Mouse (Mus musculus) G1E (cell line): ENCODE data around the gene Map4k4. TPM values are rescaled to one million over a fixed set of nuclear protein-coding genes. Genes with fewer than 3 reads are reported as not detected.

Experiments used
- ATAC-seq: 2 replicates; pipeline ENCODE4 v1.8.0; 2016; ENCODE audit warnings: mild to moderate bottlenecking; ENCODE audit not compliant: insufficient number of reproducible peaks, poor library complexity, low FRiP score, severe bottlenecking; ENCODE audit errors: extremely low read depth
- DNase-seq: peaks from one replicate; pipeline ENCODE4 v3.0.0; 2012; ENCODE audit warnings: low spot score
- H3K27me3 ChIP-seq: 2 replicates; pipeline ENCODE4 v1.6.1; 2012; ENCODE audit warnings: mild to moderate bottlenecking, low read length, inconsistent platforms; ENCODE audit not compliant: insufficient read depth
- H3K36me3 ChIP-seq: replicated peaks from 2 replicates; pipeline ENCODE3; 2012; ENCODE audit warnings: mild to moderate bottlenecking, inconsistent platforms
- H3K4me1 ChIP-seq: 2 replicates; pipeline ENCODE4 v1.6.1; 2012; ENCODE audit warnings: low read depth, low read length, inconsistent platforms, mixed read lengths; ENCODE audit not compliant: insufficient read depth
- H3K4me3 ChIP-seq: 2 replicates; pipeline ENCODE4 v1.5.1; 2012; ENCODE audit warnings: low read depth, mild to moderate bottlenecking, inconsistent platforms, low read length, moderate library complexity, mixed read lengths
- H3K9me3 ChIP-seq: replicated peaks from 2 replicates; pipeline ENCODE4 v1.6.1; 2012; ENCODE audit warnings: inconsistent platforms
- CTCF ChIP-seq: IDR thresholded peaks from 2 replicates; pipeline ENCODE4 v1.5.1; 2012; ENCODE audit warnings: low read depth, low read length, inconsistent platforms, mixed read lengths
- GATA1 ChIP-seq: IDR thresholded peaks from 2 replicates; pipeline ENCODE4 v1.6.1; 2012; ENCODE audit warnings: borderline replicate concordance, low read length, inconsistent platforms, mixed read lengths
- GATA2 ChIP-seq: IDR thresholded peaks from 2 replicates; pipeline ENCODE4 v1.6.1; 2012; ENCODE audit warnings: low read depth, low read length, inconsistent platforms, borderline replicate concordance
- POLR2AphosphoS5 ChIP-seq: IDR thresholded peaks from 2 replicates; pipeline ENCODE4 v1.6.1; 2012; ENCODE audit warnings: low read depth, low read length, inconsistent platforms; ENCODE audit not compliant: insufficient replicate concordance
- TAL1 ChIP-seq: conservative IDR thresholded peaks from 2 replicates; pipeline ENCODE4 v1.6.1; 2012; ENCODE audit warnings: low read depth, low read length, inconsistent platforms, mixed read lengths
- polyA plus RNA-seq: library from polyadenylated mRNA; stranded (reverse); fragments of >175 nt; gene quantifications from 2 replicates; pipeline ENCODE4 v1.2.3, GENCODE M21; 2012
- total RNA-seq, 2 experiments: library from RNA; stranded (forward) in 1 of 2; stranded (reverse) in 1 of 2; fragments of 200-1000 nt in 1 of 2; fragments of >200 nt in 1 of 2; fragmentation: Nextera tagmentation in 1 of 2; gene quantifications; 2 replicates each; pipeline ENCODE4 v1.2.3; 2014 to 2017

The Map4k4 gene
- total and polyA plus RNA-seq, 3 experiments: 0.01 to 0.93 TPM; not detected in 1

DNA sequence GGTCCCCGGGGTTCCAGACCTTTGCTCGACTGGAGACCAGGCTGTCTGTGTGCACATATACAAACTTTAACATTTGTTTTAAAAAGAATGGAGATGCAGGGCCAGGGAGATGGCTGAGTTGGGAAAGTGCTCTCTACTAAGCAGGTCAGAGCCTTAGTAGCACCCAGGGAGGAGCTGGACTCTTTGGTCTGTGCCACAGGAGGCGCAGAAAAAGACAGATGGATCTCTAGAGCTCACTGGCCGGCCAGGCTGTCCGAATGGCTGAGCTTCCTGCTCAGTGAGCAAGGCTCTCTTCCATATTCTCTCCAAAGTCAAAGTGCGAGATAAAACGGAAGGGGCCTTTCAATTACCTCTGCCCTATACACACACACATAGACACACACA lies 33.6 kb upstream of the Map4k4 start:
- H3K4me1 ChIP-seq: no peaks in the 10 kb centered on the region
- no peaks in the 10 kb centered on the region for H3K27me3 ChIP-seq
- H3K4me3 ChIP-seq: no peak overlapping the region
- TF ChIP-seq GATA2 (no peak), CTCF (no peak), POLR2AphosphoS5 (no peak), TAL1 (no peak), GATA1 (no peak)
- H3K9me3 ChIP-seq: no peaks in the 10 kb centered on the region
- DNase-seq: no peak
- ATAC-seq: no peak
- no peaks in the 10 kb centered on the region for H3K36me3 ChIP-seq

DNA sequence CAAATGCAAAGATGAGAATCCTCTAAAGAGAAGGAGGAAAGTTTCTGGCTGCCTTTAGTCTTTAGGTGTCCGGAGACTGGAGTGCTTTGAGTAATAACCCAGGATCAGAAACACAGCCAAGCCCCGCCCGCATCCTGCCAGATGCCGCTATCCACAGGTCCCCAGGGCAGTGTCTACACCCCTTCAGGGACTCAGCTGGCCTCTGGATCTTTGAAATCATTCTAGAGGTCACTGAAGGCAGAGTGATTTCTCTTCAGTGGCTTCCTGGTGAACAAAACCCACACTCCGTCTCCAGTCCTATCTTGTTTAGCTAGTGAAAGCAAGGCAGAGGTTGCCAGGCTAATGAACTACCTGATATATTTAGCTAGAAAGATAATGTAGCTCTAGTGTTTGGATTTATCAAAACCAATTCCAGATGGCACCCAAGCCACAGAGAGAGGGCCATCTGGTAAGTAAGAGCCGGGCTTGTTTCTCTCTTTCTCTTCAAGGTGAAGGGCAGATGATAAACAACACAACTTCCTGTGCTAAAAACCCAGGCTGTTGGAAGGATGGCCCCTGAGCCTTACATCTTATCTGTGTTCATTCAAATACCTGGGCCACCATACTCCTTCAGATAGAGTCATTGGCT lies 32.6 kb upstream of the Map4k4 start:
- ATAC-seq: no peak
- no peaks in the 10 kb centered on the region for H3K4me1 ChIP-seq
- TF ChIP-seq POLR2AphosphoS5 (no peak), GATA1 (no peak), TAL1 (no peak), CTCF (no peak), GATA2 (no peak)
- H3K36me3 ChIP-seq: no peaks in the 10 kb centered on the region
- no peaks in the 10 kb centered on the region for H3K27me3 ChIP-seq
- no peak overlapping the region for H3K4me3 ChIP-seq
- no peaks in the 10 kb centered on the region for H3K9me3 ChIP-seq
- no peak for DNase-seq

DNA sequence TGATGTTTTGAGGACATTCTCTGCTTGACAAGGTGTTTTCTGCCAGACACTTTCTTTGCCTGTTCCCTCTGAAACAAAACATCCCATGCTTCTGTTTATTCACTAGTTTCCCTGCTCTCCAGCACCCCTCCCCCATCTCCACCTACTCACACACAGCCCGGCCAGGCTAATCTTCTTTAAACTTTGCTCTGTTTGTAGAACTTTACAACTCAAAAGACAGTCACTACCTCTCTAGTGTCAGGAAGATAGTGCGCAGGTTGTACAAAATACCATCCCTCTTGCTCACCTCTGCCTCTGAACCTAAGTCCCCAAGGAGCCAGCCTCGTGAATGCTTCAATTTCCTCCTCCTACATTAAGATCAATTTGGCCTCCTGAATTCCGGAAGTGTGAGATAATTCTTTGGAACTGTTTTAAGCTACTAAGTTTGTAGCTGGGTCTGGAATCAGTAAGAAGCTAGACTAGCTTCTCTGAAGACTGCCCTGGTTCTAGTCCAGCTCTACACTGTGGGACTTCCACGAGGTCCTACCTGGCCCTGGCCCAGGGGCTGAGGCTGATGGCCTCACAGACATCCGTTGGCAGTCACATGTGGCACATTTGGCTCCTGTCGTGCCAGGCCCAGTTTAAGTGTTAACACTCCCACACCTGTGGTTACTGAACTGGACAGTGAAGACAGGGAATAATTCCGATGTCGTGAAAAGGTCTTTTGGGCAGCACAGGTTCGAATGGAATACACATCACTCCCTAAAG lies 31.7 kb upstream of the Map4k4 start:
- no peaks in the 10 kb centered on the region for H3K27me3 ChIP-seq
- no peaks in the 10 kb centered on the region for H3K36me3 ChIP-seq
- H3K9me3 ChIP-seq: no peaks in the 10 kb centered on the region
- H3K4me1 ChIP-seq: no peaks in the 10 kb centered on the region
- no peak for TF ChIP-seq POLR2AphosphoS5
- TF ChIP-seq CTCF: no peak
- no peak for TF ChIP-seq TAL1
- no peak for TF ChIP-seq GATA1
- TF ChIP-seq GATA2: no peak
- DNase-seq (no peak), ATAC-seq (no peak)
- H3K4me3 ChIP-seq: no peak overlapping the region

DNA sequence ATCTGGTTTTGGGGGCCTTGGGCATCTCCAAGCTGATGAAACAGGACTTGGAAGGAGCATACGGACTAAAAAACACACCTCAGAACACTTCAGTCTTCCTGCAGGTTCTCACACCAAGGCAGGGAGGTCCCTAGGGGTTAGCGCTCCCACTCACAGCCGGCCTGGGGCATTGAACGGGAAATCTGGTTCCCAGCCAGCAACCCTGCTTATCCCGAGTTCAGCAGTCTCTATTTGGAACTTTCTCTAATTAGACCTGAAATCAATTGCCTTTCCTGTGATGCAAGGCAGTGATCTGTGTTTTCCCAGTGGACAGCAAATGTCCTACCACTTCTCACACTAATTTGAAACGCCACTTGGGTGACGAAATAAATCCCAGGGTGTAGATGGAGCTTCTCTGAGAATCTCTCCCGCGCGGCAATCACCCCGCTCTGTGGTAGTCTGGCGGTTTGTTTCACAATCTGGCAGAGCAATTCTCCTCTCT lies 31.0 kb upstream of the Map4k4 start:
- no peak for TF ChIP-seq TAL1
- no peak for TF ChIP-seq CTCF
- TF ChIP-seq POLR2AphosphoS5: no peak
- TF ChIP-seq GATA1: no peak
- TF ChIP-seq GATA2: no peak
- no peak for ATAC-seq
- H3K27me3 ChIP-seq: no peaks in the 10 kb centered on the region
- DNase-seq: no peak
- no peak overlapping the region for H3K4me3 ChIP-seq
- no peaks in the 10 kb centered on the region for H3K4me1 ChIP-seq
- no peaks in the 10 kb centered on the region for H3K9me3 ChIP-seq
- H3K36me3 ChIP-seq: no peaks in the 10 kb centered on the region

DNA sequence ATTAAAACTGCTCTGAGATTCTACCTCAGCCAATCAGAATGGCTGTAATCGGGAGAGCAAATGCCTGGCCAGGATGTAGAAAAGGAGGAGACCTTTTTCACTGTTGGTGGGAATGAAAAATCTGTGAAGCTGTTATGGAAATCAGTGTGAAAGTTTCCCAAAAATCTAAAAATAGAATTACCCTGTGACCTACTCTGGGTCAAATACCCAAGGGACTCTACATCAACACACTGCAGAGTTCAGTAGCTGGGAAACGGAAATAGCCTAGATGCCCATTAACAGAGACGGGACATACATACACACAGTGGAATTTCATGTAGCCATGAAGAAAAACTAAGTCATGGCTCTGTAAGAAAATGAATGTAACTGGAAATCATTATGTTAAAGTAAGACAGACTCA lies 22.7 kb upstream of the Map4k4 start:
- no peaks in the 10 kb centered on the region for H3K36me3 ChIP-seq
- H3K4me1 ChIP-seq: no peaks in the 10 kb centered on the region
- no peak for ATAC-seq
- TF ChIP-seq POLR2AphosphoS5 (no peak), GATA2 (no peak), TAL1 (no peak), CTCF (no peak), GATA1 (no peak)
- no peak overlapping the region for H3K4me3 ChIP-seq
- DNase-seq: no peak
- H3K27me3 ChIP-seq: no peaks in the 10 kb centered on the region
- H3K9me3 ChIP-seq: no peaks in the 10 kb centered on the region

DNA sequence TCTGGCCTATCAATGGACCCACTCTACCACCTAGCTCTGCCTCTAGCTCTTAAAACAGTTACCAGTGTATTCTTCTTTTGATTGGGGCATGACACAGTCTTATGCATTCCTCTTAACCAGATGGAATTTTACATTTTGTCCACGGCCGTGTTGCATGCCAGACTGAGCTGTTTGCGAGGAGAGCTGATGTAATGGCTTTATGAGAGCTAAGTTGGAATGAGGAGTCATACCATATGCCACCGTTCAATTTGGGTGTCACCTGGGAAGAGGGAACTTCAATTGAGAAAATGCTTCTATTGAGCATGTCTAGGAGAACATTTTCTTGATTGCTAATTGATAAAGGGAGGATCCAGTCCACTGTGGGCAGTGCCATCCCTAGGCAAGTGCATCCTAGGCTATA lies 18.2 kb upstream of the Map4k4 start:
- Histone ChIP-seq H3K4me3 (no peak overlapping the region), H3K36me3 (no peaks in the 10 kb centered on the region), H3K27me3 (no peaks in the 10 kb centered on the region), H3K4me1 (no peaks in the 10 kb centered on the region), H3K9me3 (no peaks in the 10 kb centered on the region)
- TF ChIP-seq CTCF (no peak), GATA2 (no peak), POLR2AphosphoS5 (no peak), TAL1 (no peak), GATA1 (no peak)
- no peak for ATAC-seq
- DNase-seq: no peak
